Comparison of ENCODE assay signal across 26 mouse cellular contexts in the genomic region with DNA sequence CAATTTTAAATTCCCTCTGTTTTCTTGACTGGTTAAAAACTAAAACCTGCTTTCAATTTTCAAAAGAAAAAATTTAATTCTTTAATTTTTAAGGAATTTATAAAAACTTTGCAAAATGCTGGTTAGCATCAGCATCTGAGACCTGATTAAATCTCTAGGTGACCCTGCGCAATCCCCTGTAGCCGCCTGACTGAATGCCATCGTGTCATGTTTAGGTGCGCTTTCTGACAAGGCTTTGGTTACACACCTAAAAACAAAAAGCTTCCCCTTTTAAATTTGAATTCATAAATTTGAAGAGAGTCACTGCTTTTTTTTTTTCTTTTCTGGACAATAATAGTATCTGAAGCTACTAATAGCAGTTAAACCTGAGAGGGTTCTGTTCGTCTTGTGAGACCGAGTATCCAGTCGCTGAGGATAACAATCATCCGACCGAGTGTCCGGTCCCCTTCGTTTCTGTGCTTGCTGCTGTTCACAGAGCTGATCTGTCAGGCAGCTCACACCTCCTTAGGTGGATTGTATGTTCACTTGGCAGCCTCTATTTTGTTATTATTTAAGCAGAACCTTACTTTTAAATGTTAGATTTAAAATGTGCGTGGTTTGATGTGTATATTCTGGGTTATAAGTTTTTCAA.
A peak's percentile ranks its signal among the peaks of the same experiment; 100 is the strongest.
DNase-seq lines count a peak whose midpoint lies in the region; ATAC-seq and TF ChIP-seq lines count a peak whose summit lies in the region.
"Had no signal": no experiment of that assay in that cellular context is flagged by ENCODE, and none has a peak within 500 bp of the region (broad histone marks: within the 10 kb centered on the region; RNA-seq: fewer than 3 reads in every experiment).

No protein-coding gene starts in this region.

- ATAC-seq in forebrain, embryonic 13.5 days = no peak
- ATAC-seq in forebrain, embryonic 11.5 days (replicated peaks; ENCODE audit: low FRiP score) = no peak
- no peak for ATAC-seq in heart, embryonic 12.5 days (ENCODE audit: insufficient number of reproducible peaks, low FRiP score)
- ATAC-seq: liver, postnatal 0 days; lung, postnatal 0 days; midbrain, embryonic 16.5 days; Patski had no signal

- H3K9me3 ChIP-seq in forebrain, embryonic 13.5 days (replicated peaks) = no peaks in the 10 kb centered on the region
- H3K9me3 ChIP-seq in forebrain, embryonic 11.5 days (ENCODE audit: control insufficient read depth, low read length) = no peaks in the 10 kb centered on the region
- no peaks in the 10 kb centered on the region for H3K9me3 ChIP-seq in heart, embryonic 12.5 days (replicated peaks)
- H3K9me3 ChIP-seq: embryonic facial prominence, embryonic 12.5 days; G1E; limb, embryonic 12.5 days; neural tube, embryonic 13.5 days; stomach, embryonic 15.5 days had no signal

- peak overlapping the region; percentile 70; the same call in 1 of the 2 replicates for H3K27ac ChIP-seq in forebrain, embryonic 13.5 days
- no peak overlapping the region for H3K27ac ChIP-seq in forebrain, embryonic 11.5 days (ENCODE audit: low read depth, low read length)
- H3K27ac ChIP-seq in left cerebral cortex, adult 2 months = peak overlapping the region; percentile 94
- H3K27ac ChIP-seq in heart, embryonic 12.5 days (ENCODE audit: poor library complexity, severe bottlenecking) = no peak overlapping the region
- H3K27ac ChIP-seq: embryonic facial prominence, embryonic 12.5 days; limb, embryonic 12.5 days; macrophage; neural tube, embryonic 13.5 days; stomach, embryonic 15.5 days had no signal

- peak overlapping the region; percentile 37 for H3K9ac ChIP-seq in forebrain, embryonic 13.5 days
- no peak overlapping the region for H3K9ac ChIP-seq in forebrain, embryonic 11.5 days (ENCODE audit: low read length)
- no peak overlapping the region for H3K9ac ChIP-seq in heart, embryonic 12.5 days
- H3K9ac ChIP-seq: embryonic facial prominence, embryonic 12.5 days; limb, embryonic 12.5 days; liver, postnatal 0 days; neural tube, embryonic 13.5 days; stomach, embryonic 15.5 days had no signal

- 75% methylated on average over 12 of the region's 12 CpGs for WGBS in forebrain, embryonic 13.5 days
- 86% methylated on average over 12 of the region's 12 CpGs for WGBS in forebrain, embryonic 11.5 days
- 78% methylated on average over 12 of the region's 12 CpGs for WGBS in heart, embryonic 12.5 days

- H3K36me3 ChIP-seq in forebrain, embryonic 13.5 days (ENCODE audit: poor library complexity, severe bottlenecking) = no peaks in the 10 kb centered on the region
- no peaks in the 10 kb centered on the region for H3K36me3 ChIP-seq in forebrain, embryonic 11.5 days (ENCODE audit: control insufficient read depth, insufficient read depth, low read length)
- H3K36me3 ChIP-seq in heart, embryonic 12.5 days = no peaks in the 10 kb centered on the region
- H3K36me3 ChIP-seq: embryonic facial prominence, embryonic 12.5 days; limb, embryonic 12.5 days; neural tube, embryonic 13.5 days; stomach, embryonic 15.5 days had no signal

- H3K4me2 ChIP-seq in forebrain, embryonic 13.5 days = no peak overlapping the region
- no peak overlapping the region for H3K4me2 ChIP-seq in forebrain, embryonic 11.5 days (ENCODE audit: low read depth, low read length, severe bottlenecking)
- no peak overlapping the region for H3K4me2 ChIP-seq in heart, embryonic 12.5 days
- H3K4me2 ChIP-seq: embryonic facial prominence, embryonic 12.5 days; limb, embryonic 12.5 days; liver, embryonic 11.5 days; neural tube, embryonic 13.5 days; stomach, embryonic 15.5 days had no signal

- no peak for DNase-seq in forebrain, embryonic 11.5 days (ENCODE audit: low spot score)
- peak in 1 of 2 experiments; percentile 1 for DNase-seq in left cerebral cortex, adult 2 months (ENCODE audit: extremely low spot score in 1 of 2, low spot score in 2 of 2)
- DNase-seq in left cerebral cortex, adult 18-20 months (ENCODE audit: low spot score in 2 of 2) = no peak
- peak; percentile 70 to 73 for DNase-seq in cerebellum, postnatal 14 days
- no peak for DNase-seq in kidney, adult 8-10 months
- DNase-seq: adrenal gland, postnatal 36 days; B cell, adult 2 months; gastrocnemius, adult 2 months; heart, postnatal 4 days; liver, postnatal 0 days; right cerebral cortex, adult 18-20 months had no signal

- no peak overlapping the region for H3K4me3 ChIP-seq in forebrain, embryonic 13.5 days
- no peak overlapping the region for H3K4me3 ChIP-seq in forebrain, embryonic 11.5 days (ENCODE audit: low read depth, low read length)
- H3K4me3 ChIP-seq in left cerebral cortex, adult 2 months = no peak overlapping the region
- H3K4me3 ChIP-seq in heart, embryonic 12.5 days = no peak overlapping the region
- H3K4me3 ChIP-seq: embryonic facial prominence, embryonic 12.5 days; erythroblast, embryonic 14.5 days; limb, embryonic 12.5 days; myocyte; neural tube, embryonic 13.5 days; stomach, embryonic 15.5 days had no signal

- peaks cover 51% of the 10 kb centered on the region for H3K4me1 ChIP-seq in forebrain, embryonic 13.5 days
- H3K4me1 ChIP-seq in forebrain, embryonic 11.5 days (replicated peaks; ENCODE audit: control insufficient read depth, insufficient read depth, low read length) = peaks cover 3% of the 10 kb centered on the region; the same call in 1 of the 2 replicates
- no peaks in the 10 kb centered on the region; the same call in none of the 2 replicates for H3K4me1 ChIP-seq in heart, embryonic 12.5 days (replicated peaks)
- H3K4me1 ChIP-seq: stomach, embryonic 15.5 days had no signal

- no peak for TF ChIP-seq CTCF in left cerebral cortex, adult 2 months (IDR thresholded peaks at IDR 0.05)

- H3K27me3 ChIP-seq in forebrain, embryonic 13.5 days = no peaks in the 10 kb centered on the region
- H3K27me3 ChIP-seq in forebrain, embryonic 11.5 days (ENCODE audit: control insufficient read depth, insufficient read depth, low read length) = no peaks in the 10 kb centered on the region
- no peaks in the 10 kb centered on the region for H3K27me3 ChIP-seq in heart, embryonic 12.5 days (replicated peaks)
- H3K27me3 ChIP-seq: CH12.LX; embryonic facial prominence, embryonic 12.5 days; limb, embryonic 12.5 days; neural tube, embryonic 13.5 days; Patski; stomach, embryonic 15.5 days had no signal

- intact Hi-C loops in left cerebral cortex, adult 2 months (cut with DNase I) = loop anchor here (2.0 to 10.0 kb wide), 3 partner anchors 118 to 515 kb away; no protein-coding TSS in a partner anchor

Comparison
In these comparisons a context has a peak if more than half of its experiments do, and no peak if none do; other contexts are left out.
1. H3K27ac ChIP-seq: peak in forebrain, embryonic 13.5 days (single experiment) and left cerebral cortex, adult 2 months (single experiment); none in forebrain, embryonic 11.5 days (single experiment) and heart, embryonic 12.5 days (single experiment).
2. DNase-seq: peak in cerebellum, postnatal 14 days (2 of 2); none in forebrain, embryonic 11.5 days (single experiment), left cerebral cortex, adult 18-20 months (0 of 2) and kidney, adult 8-10 months (0 of 2).